Mouse (Mus musculus): ENCODE measurements around the gene Tmem266. TPM values are rescaled to one million over a fixed set of nuclear protein-coding genes. Genes with fewer than 3 reads are reported as not detected.

Gene Tmem266
- polyA plus RNA-seq, 1 experiment from 2014 or later, result 5.4 TPM

DNA sequence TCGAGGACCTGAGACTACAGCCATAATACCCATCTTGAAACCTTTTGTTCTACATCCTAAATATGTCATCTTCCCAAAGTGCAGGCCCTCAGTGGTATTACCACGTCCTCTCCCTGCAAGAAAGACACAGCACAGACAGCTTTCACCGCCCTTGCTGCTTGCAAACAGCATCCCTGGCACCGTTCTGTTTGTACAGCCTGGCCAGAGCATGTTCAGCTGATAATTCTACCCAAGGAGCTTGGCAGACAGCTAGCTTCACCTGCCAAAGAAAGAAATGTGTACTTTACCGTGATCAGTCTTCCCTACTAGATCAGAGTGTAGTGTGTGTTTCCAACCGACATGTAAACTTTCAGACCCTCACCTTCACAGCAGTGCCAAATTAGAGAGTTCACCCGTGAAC lies 45.2 kb downstream of the Tmem266 start:
- H3K4me1 ChIP-seq, result no peaks in the 10 kb centered on the region
- no peaks in the 10 kb centered on the region for H3K9me3 ChIP-seq (replicated peaks)
- no peak for ATAC-seq (ENCODE audit: low FRiP score)
- no peaks in the 10 kb centered on the region for H3K36me3 ChIP-seq
- H3K9ac ChIP-seq (replicated peaks), result no peak overlapping the region
- H3K27me3 ChIP-seq (replicated peaks), result no peaks in the 10 kb centered on the region
- no peak overlapping the region for H3K4me3 ChIP-seq (replicated peaks)
- H3K27ac ChIP-seq (replicated peaks), result no peak overlapping the region
- H3K4me2 ChIP-seq, result no peak overlapping the region
- WGBS, result 78% methylated on average over 7 of the region's 7 CpGs

DNA sequence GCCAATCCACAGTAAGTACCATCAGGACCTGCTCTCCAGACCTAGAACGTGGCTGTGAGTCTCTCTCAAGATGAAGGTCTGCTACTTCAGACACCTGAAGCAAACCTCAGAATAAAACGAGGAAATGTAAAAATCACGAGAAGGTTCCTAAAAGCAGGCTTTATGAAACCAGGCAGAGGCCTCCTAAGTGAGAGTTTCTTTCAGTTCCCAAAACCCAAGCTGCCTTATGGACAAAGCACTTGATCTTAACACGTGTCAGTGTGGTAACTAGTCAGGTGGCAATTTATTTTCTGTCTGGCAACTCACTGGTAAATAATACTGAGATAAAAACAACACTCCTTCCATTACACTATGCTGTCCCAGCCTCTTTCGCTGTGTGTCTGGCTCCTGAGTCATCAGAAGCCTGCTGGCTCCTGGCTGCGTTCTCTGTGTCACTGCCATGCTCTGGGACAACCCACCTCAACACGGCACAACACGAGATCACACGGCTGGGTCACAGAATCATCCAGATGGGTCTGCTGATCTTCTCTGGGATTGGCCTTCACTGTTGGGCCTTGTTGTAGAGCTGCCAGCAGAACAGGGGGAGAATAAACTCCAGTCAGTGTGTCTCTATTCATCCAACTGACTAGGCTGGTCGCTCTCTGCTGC lies 51.0 kb downstream of the Tmem266 start:
- H3K27me3 ChIP-seq (replicated peaks), result no peaks in the 10 kb centered on the region
- ATAC-seq (ENCODE audit: low FRiP score), result no peak
- WGBS, result 89% methylated on average over 10 of the region's 10 CpGs
- H3K36me3 ChIP-seq, result no peaks in the 10 kb centered on the region
- H3K9me3 ChIP-seq (replicated peaks), result no peaks in the 10 kb centered on the region
- H3K4me3 ChIP-seq (replicated peaks), result no peak overlapping the region
- no peaks in the 10 kb centered on the region for H3K4me1 ChIP-seq
- no peak overlapping the region for H3K9ac ChIP-seq (replicated peaks)
- H3K4me2 ChIP-seq, result no peak overlapping the region
- H3K27ac ChIP-seq (replicated peaks), result no peak overlapping the region

DNA sequence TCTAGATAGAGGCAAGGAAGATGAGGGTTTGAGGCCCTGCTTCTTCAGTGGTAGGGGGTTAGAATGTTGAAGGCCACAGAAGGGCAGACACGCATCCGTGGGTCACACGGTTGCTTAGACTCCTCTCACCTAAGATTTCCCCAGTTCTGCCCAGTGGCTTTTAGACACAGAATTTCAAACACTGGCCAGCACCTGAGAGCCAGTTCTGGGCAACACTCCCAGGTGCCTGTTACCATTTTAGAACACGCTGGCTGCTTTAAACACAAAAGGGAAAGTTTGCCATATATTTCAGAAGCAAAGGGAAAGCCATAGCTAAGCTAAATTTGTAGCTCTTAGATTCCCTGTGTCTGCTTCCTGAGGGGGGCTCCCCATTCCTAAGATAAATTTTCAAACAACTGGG lies 54.7 kb downstream of the Tmem266 start:
- Histone ChIP-seq H3K4me2 (no peak overlapping the region), H3K4me3 (replicated peaks) (no peak overlapping the region), H3K27ac (replicated peaks) (no peak overlapping the region), H3K9ac (replicated peaks) (no peak overlapping the region), H3K4me1 (no peaks in the 10 kb centered on the region), H3K9me3 (replicated peaks) (no peaks in the 10 kb centered on the region), H3K27me3 (replicated peaks) (no peaks in the 10 kb centered on the region), H3K36me3 (no peaks in the 10 kb centered on the region)
- 93% methylated on average over 4 of the region's 4 CpGs for WGBS
- ATAC-seq (ENCODE audit: low FRiP score), result no peak

DNA sequence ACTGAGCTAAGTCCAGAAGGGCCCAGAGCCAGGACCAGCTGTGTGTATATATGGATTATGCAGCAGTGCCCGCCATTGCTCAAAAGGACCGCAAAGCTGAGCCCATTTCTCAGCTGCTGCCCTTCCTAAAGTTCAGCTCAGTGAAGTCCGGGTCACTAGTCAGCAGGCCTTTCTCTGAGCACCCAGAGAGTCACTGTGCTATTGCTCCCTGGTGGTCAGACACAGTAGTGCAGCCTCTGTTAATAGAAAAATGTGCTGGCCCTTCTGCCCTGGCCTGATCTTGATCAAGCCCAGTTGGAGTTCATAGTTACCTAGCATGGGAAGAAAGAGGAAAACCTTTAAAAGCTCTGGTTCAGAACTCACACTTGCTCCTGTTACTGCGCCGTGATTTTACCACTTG lies 55.7 kb downstream of the Tmem266 start:
- H3K4me1 ChIP-seq, result no peaks in the 10 kb centered on the region
- WGBS, result 26% methylated on average over 5 of the region's 5 CpGs
- H3K4me2 ChIP-seq, result no peak overlapping the region
- H3K9me3 ChIP-seq (replicated peaks), result no peaks in the 10 kb centered on the region
- no peak for ATAC-seq (ENCODE audit: low FRiP score)
- no peak overlapping the region for H3K27ac ChIP-seq (replicated peaks)
- no peaks in the 10 kb centered on the region for H3K27me3 ChIP-seq (replicated peaks)
- no peak overlapping the region for H3K9ac ChIP-seq (replicated peaks)
- no peaks in the 10 kb centered on the region for H3K36me3 ChIP-seq
- H3K4me3 ChIP-seq (replicated peaks), result no peak overlapping the region

DNA sequence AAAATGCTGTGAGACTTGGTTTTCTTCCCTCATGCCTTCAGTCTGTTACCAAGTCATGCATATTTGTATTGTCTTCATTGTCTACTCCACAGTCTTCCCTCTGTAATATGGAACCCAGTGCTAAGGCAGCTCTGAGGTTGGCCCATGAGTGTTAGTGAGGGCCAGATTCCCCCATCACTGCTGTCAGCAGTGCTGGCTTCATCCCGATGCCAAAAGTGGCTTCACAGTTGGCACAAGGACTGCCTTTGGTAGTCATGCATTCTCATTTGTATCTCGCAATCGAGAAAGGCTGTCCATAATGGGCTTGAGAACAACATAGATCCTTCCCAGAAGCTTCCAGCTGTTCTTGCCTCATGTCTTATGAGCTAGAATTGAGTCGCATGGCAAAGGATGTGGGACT lies 59.4 kb downstream of the Tmem266 start:
- Histone ChIP-seq H3K4me3 (replicated peaks) (no peak overlapping the region), H3K9ac (replicated peaks) (no peak overlapping the region), H3K9me3 (replicated peaks) (no peaks in the 10 kb centered on the region), H3K4me2 (no peak overlapping the region), H3K4me1 (no peaks in the 10 kb centered on the region), H3K27ac (replicated peaks) (no peak overlapping the region), H3K27me3 (replicated peaks) (no peaks in the 10 kb centered on the region), H3K36me3 (no peaks in the 10 kb centered on the region)
- WGBS, result 95% methylated on average over 4 of the region's 4 CpGs
- ATAC-seq (ENCODE audit: low FRiP score), result no peak

DNA sequence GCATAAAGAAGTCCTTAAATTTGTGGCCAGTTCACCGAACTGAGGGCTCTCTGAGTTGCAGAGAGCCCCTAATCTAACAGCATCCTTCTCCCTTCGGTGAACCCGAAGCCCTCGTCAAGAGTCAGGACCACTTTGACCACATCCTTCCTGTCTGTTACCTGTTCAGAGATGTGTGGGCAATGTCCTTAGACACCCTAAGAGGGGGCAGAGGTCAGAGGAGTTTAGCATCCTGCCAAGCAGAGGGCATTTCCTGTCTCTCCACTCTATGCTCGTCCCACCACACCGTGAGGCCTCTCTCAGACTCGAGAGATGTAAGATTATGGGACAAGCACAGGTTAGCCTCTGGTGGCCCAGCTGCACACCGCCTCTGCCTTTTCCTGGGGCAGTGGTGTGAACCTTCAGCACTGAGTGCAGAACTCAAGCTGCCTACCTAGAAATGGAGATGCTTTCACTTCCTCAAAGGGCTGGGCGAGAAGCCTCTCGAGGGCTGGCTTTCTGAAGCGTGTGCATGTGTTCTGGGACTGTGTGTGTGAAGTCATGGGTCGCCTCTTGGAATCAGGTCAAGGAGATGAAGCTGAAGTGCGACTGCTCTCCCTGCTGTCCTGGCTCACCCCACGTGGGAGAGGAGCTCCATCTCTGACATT lies 61.3 kb downstream of the Tmem266 start:
- H3K4me1 ChIP-seq, result peaks cover 2% of the 10 kb centered on the region; the same call in 1 of the 2 replicates
- ATAC-seq (ENCODE audit: low FRiP score), result no peak
- H3K9ac ChIP-seq (replicated peaks), result no peak overlapping the region
- H3K4me2 ChIP-seq, result no peak overlapping the region
- no peaks in the 10 kb centered on the region for H3K9me3 ChIP-seq (replicated peaks)
- WGBS, result 88% methylated on average over 14 of the region's 14 CpGs
- H3K27me3 ChIP-seq (replicated peaks), result no peaks in the 10 kb centered on the region
- no peaks in the 10 kb centered on the region for H3K36me3 ChIP-seq
- H3K27ac ChIP-seq (replicated peaks), result no peak overlapping the region
- H3K4me3 ChIP-seq (replicated peaks), result no peak overlapping the region

DNA sequence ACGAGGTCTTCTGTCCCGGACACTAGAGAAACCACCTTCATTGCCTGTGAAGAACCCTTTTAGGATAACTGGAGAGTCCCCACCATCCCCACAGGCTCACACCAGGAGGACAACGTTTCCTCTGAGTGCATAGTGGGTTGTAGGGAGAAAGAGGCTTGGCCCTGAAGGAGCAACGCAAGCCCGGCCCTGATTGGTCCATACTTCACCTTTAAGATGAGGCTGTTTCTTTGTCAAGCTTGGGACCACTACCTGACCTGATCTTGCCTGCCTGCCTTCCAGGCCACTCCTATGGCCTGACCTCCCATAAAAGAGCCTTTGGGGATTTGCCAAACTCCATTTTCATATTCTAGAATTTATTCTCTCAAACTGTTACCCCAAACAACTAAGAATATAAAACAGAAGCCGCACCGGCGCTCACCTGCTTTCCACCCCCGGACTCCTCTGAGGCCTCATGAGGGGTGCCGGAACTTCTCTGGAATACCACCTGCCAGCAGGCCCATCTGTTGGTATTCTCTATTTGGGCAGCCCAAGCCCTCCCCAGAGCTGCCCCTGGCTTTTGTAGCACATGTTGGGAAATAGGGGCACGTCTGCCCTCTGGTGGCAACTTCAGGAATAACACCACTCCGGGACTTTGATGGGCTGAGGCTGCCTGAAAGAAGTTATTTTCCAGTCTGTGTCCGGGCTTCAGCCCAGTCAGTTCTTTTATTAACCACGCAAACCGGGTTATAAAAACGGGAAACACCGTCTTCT lies 65.4 kb downstream of the Tmem266 start:
- Histone ChIP-seq H3K4me1 (peaks cover 2% of the 10 kb centered on the region; the same call in 1 of the 2 replicates), H3K36me3 (no peaks in the 10 kb centered on the region), H3K27ac (replicated peaks) (no peak overlapping the region), H3K4me2 (no peak overlapping the region), H3K4me3 (replicated peaks) (no peak overlapping the region), H3K27me3 (replicated peaks) (0 out of 2 replicates have a peak, but pooled peaks cover 3% of the 10 kb centered on the region), H3K9ac (replicated peaks) (no peak overlapping the region), H3K9me3 (replicated peaks) (no peaks in the 10 kb centered on the region)
- peak; percentile 61; the same call in 1 of the 2 replicates for ATAC-seq (ENCODE audit: low FRiP score)
- 27% methylated on average over 17 of the region's 17 CpGs for WGBS

DNA sequence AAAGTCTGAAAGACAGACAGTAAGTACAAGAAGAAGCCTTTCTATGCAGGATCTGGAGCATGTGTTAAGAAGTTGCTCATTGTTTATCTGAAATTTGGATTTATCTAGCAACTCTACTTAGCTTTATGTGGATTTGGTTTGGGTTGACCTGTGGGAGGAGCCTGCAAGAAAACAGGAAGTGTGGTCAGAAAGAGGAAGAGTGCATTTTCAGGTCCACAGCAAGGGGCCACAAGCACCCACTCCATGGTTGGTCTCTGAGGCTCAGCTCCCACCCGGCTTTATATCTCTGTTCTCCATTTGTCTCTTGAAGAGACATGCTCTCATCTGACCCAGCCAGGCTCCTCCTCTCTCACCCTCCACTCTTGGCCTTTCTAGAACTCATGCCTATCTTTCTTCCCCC lies 68.9 kb downstream of the Tmem266 start:
- Histone ChIP-seq H3K4me1 (peaks cover 17% of the 10 kb centered on the region), H3K9me3 (replicated peaks) (no peaks in the 10 kb centered on the region), H3K27me3 (replicated peaks) (0 out of 2 replicates have a peak, but pooled peaks cover 3% of the 10 kb centered on the region), H3K9ac (replicated peaks) (no peak overlapping the region), H3K4me2 (no peak overlapping the region), H3K36me3 (no peaks in the 10 kb centered on the region), H3K4me3 (replicated peaks) (no peak overlapping the region), H3K27ac (replicated peaks) (no peak overlapping the region)
- no peak for ATAC-seq (ENCODE audit: low FRiP score)
- 91% methylated on average over 1 of the region's 1 CpGs for WGBS

DNA sequence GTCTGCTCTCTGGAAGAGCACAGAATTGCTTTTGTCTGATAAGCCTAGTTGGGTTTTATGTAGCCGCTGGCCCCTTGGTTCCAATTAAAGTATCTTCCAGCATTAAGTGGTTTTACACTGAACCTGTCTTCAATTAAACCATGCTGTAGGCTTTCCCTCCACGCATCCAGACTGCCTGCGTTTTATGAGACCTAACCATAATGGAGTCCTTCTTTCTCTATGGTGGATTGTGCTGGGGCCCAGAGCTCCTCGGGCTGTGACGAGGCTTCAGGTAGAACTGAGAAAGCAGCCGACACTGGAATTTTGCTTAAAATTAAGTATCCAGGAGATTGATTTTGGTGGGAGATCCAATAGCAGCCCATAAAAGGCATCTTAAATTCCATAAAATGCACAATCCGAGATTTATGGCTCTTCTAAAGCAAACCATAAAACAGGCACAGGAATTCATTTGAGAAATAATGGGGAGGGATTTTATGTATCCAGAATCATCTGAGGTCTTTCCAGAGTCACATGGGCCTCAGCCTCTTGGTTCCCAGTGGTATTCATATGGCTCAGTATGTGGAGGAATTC lies 72.4 kb downstream of the Tmem266 start:
- Histone ChIP-seq H3K4me1 (peaks cover 26% of the 10 kb centered on the region), H3K4me2 (no peak overlapping the region), H3K27ac (replicated peaks) (peak overlapping the region; percentile 46; the same call in 1 of the 2 replicates), H3K9me3 (replicated peaks) (no peaks in the 10 kb centered on the region), H3K9ac (replicated peaks) (no peak overlapping the region), H3K27me3 (replicated peaks) (no peaks in the 10 kb centered on the region), H3K4me3 (replicated peaks) (no peak overlapping the region), H3K36me3 (no peaks in the 10 kb centered on the region)
- 42% methylated on average over 7 of the region's 7 CpGs for WGBS
- peak; percentile 39; the same call in 1 of the 2 replicates for ATAC-seq (ENCODE audit: low FRiP score)

DNA sequence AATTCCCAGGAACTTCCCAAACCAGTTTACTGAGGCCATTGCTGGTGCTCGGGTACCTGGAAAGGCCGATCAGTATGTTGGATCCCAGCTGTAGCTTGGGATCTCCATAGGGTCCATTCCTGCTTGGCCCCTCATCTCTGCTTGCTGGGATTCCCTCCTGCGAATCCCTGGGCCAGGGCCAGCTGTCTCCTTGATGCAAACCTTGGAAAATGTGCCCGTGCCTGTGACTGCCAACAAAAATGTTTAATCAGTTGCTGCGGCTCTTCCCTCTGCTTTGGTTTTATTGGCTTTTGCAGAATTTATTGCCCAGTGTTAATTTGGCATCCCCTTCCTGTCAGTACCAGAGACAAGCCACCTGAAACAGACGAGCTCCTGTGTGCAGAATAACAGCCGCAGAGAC lies 75.6 kb downstream of the Tmem266 start:
- no peak for ATAC-seq (ENCODE audit: low FRiP score)
- Histone ChIP-seq H3K4me1 (peaks cover 29% of the 10 kb centered on the region), H3K4me2 (no peak overlapping the region), H3K9me3 (replicated peaks) (no peaks in the 10 kb centered on the region), H3K9ac (replicated peaks) (no peak overlapping the region), H3K27ac (replicated peaks) (peak overlapping the region; percentile 18; the same call in 1 of the 2 replicates), H3K36me3 (no peaks in the 10 kb centered on the region), H3K4me3 (replicated peaks) (no peak overlapping the region), H3K27me3 (replicated peaks) (no peaks in the 10 kb centered on the region)
- 38% methylated on average over 7 of the region's 7 CpGs for WGBS

DNA sequence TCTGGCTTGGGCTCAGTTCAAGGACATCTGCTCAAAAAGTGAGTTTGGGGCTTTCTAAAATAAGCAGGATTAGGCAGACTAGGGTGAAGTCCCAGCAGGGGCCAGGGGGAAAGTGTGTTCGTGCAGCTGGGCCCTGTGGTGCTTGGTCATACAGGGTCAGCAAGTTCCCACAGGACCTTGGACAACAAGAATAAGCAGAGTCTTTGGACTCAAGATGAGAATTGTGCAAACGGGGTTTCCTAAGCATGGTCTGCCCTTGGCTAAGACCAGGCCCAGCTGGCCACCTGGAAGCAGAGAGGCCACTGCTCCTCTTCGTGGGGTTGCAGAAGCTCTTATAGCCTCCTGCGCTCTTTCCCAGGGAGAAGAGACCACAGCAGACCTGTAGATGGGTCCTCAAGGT lies 77.5 kb downstream of the Tmem266 start:
- H3K4me3 ChIP-seq (replicated peaks), result no peak overlapping the region

More for the DNA sequence above, 77.5 kb downstream of the Tmem266 start:
- 90% methylated on average over 4 of the region's 4 CpGs for WGBS
- ATAC-seq (ENCODE audit: low FRiP score), result no peak
- Histone ChIP-seq H3K9me3 (replicated peaks) (no peaks in the 10 kb centered on the region), H3K36me3 (no peaks in the 10 kb centered on the region), H3K4me1 (peaks cover 28% of the 10 kb centered on the region), H3K9ac (replicated peaks) (no peak overlapping the region), H3K27ac (replicated peaks) (no peak overlapping the region), H3K4me2 (no peak overlapping the region), H3K27me3 (replicated peaks) (no peaks in the 10 kb centered on the region)

Data from neural tube, embryonic 15.5 days (tissue).